10 mouse cellular contexts compared by ENCODE assay signal in the genomic region with DNA sequence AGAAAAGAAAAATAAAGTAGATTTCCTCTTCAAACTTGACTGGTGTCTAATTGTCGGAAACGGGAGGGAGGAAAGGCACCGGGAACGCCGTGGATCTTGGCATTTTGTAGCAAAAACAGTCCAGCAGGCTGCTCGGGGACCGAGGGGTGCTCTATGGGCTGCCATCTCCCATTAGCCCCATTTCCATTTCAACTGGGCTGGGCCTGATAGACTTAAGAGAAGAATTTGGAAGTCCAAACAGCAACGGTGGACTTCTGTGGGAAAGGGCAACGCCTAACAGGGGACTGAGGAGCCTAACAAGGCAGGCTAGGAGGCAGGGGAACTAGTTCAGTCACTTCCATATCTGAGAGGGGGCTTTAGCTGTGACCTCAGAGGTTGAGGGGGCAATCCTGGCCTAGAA. TPM values are rescaled to one million over a fixed set of nuclear protein-coding genes. Genes with fewer than 3 reads are reported as not detected.
DNase-seq lines count a peak whose midpoint lies in the region; ATAC-seq lines count a peak whose summit lies in the region.
"Had no signal": no experiment of that assay in that cellular context is flagged by ENCODE, and none has a peak within 500 bp of the region (broad histone marks: within the 10 kb centered on the region; RNA-seq: fewer than 3 reads in every experiment).

No protein-coding gene starts in this region.

- no peaks in the 10 kb centered on the region for H3K9me3 ChIP-seq in heart, embryonic 16.5 days (replicated peaks; ENCODE audit: control insufficient read depth, low read length)
- H3K9me3 ChIP-seq in embryonic facial prominence, embryonic 10.5 days: no peaks in the 10 kb centered on the region
- H3K9me3 ChIP-seq in hindbrain, embryonic 15.5 days: no peaks in the 10 kb centered on the region
- H3K9me3 ChIP-seq in midbrain, embryonic 11.5 days (ENCODE audit: control insufficient read depth, low read length): no peaks in the 10 kb centered on the region

- no peak overlapping the region for H3K27ac ChIP-seq in heart, embryonic 16.5 days (ENCODE audit: low read length)
- H3K27ac ChIP-seq in embryonic facial prominence, embryonic 10.5 days (replicated peaks): no peak overlapping the region
- H3K27ac ChIP-seq in hindbrain, embryonic 15.5 days (replicated peaks): no peak overlapping the region
- no peak overlapping the region for H3K27ac ChIP-seq in midbrain, embryonic 11.5 days (ENCODE audit: low read depth, low read length)

- no peak for DNase-seq in heart, adult 9 months (ENCODE audit: low spot score in 2 of 2)
- peak; percentile 35 for DNase-seq in embryonic facial prominence, embryonic 10.5 days (ENCODE audit: low spot score)
- DNase-seq in midbrain, embryonic 11.5 days (ENCODE audit: low spot score, missing footprints): peak; percentile 91
- no peak for DNase-seq in adrenal gland, postnatal 4 days (ENCODE audit: low spot score in 2 of 2)
- DNase-seq in spleen, postnatal 10 days (ENCODE audit: low spot score in 2 of 2): no peak
- no peak for DNase-seq in gastrocnemius, adult 18-20 months (ENCODE audit: low spot score)

- 10% methylated on average over 9 of the region's 9 CpGs for WGBS in heart, embryonic 16.5 days
- 3% methylated on average over 9 of the region's 9 CpGs for WGBS in embryonic facial prominence, embryonic 10.5 days
- 5% methylated on average over 9 of the region's 9 CpGs for WGBS in hindbrain, embryonic 15.5 days
- WGBS in midbrain, embryonic 11.5 days: 2% methylated on average over 9 of the region's 9 CpGs

- H3K27me3 ChIP-seq in heart, embryonic 16.5 days (ENCODE audit: control insufficient read depth, insufficient read depth, low read length): peaks cover 68% of the 10 kb centered on the region
- H3K27me3 ChIP-seq in embryonic facial prominence, embryonic 10.5 days (replicated peaks; ENCODE audit: low read depth, poor library complexity, severe bottlenecking): peaks cover 94% of the 10 kb centered on the region
- peaks cover 71% of the 10 kb centered on the region for H3K27me3 ChIP-seq in hindbrain, embryonic 15.5 days
- H3K27me3 ChIP-seq in midbrain, embryonic 11.5 days (ENCODE audit: control insufficient read depth, insufficient read depth, low read length): peaks cover 69% of the 10 kb centered on the region

- H3K4me3 ChIP-seq in heart, embryonic 16.5 days (ENCODE audit: low read length): peak overlapping the region; percentile 44
- H3K4me3 ChIP-seq in embryonic facial prominence, embryonic 10.5 days: peak overlapping the region; percentile 32
- H3K4me3 ChIP-seq in hindbrain, embryonic 15.5 days: peak overlapping the region; percentile 30
- H3K4me3 ChIP-seq in midbrain, embryonic 11.5 days (ENCODE audit: low read depth, low read length): no peak overlapping the region

- H3K4me2 ChIP-seq in heart, embryonic 16.5 days (ENCODE audit: low read depth, low read length): peak overlapping the region; percentile 58
- peak overlapping the region; percentile 55 for H3K4me2 ChIP-seq in hindbrain, embryonic 15.5 days
- H3K4me2 ChIP-seq in midbrain, embryonic 11.5 days: no peak overlapping the region

- H3K36me3 ChIP-seq in heart, embryonic 16.5 days (ENCODE audit: control insufficient read depth, insufficient read depth): no peaks in the 10 kb centered on the region
- H3K36me3 ChIP-seq in embryonic facial prominence, embryonic 10.5 days (replicated peaks): no peaks in the 10 kb centered on the region
- H3K36me3 ChIP-seq in hindbrain, embryonic 15.5 days: no peaks in the 10 kb centered on the region
- H3K36me3 ChIP-seq in midbrain, embryonic 11.5 days (ENCODE audit: control insufficient read depth, insufficient read depth, low read length): no peaks in the 10 kb centered on the region; the same call in 1 of the 2 replicates

- H3K9ac ChIP-seq in heart, embryonic 16.5 days (ENCODE audit: low read length): no peak overlapping the region
- no peak overlapping the region for H3K9ac ChIP-seq in hindbrain, embryonic 15.5 days
- H3K9ac ChIP-seq in midbrain, embryonic 11.5 days (ENCODE audit: low read length): no peak overlapping the region

- peaks cover 15% of the 10 kb centered on the region for H3K4me1 ChIP-seq in heart, embryonic 16.5 days (ENCODE audit: control insufficient read depth, insufficient read depth, low read length)
- H3K4me1 ChIP-seq in embryonic facial prominence, embryonic 10.5 days: peaks cover 31% of the 10 kb centered on the region
- H3K4me1 ChIP-seq in hindbrain, embryonic 15.5 days (replicated peaks): peaks cover 32% of the 10 kb centered on the region
- H3K4me1 ChIP-seq in midbrain, embryonic 11.5 days (ENCODE audit: control insufficient read depth, insufficient read depth, low read length): peaks cover 13% of the 10 kb centered on the region

- no peak for ATAC-seq in heart, embryonic 16.5 days (replicated peaks; ENCODE audit: extremely low read depth, insufficient read depth, low FRiP score)
- no peak for ATAC-seq in hindbrain, embryonic 15.5 days (ENCODE audit: low FRiP score, low read depth)
- no peak for ATAC-seq in midbrain, embryonic 11.5 days (ENCODE audit: low FRiP score)

RNA-seq across cellular contexts. Expression of gene Oxt, which starts 1.0 kb away (rescaled TPM):
- polyA plus RNA-seq in heart, embryonic 16.5 days (2015; fragmentation: Nextera tagmentation; extraction: Ambion mirVana): not detected in 2 replicates
- not detected in 2 replicates for polyA plus RNA-seq in embryonic facial prominence, embryonic 10.5 days (2016; fragmentation: Nextera tagmentation; extraction: Ambion mirVana)
- polyA plus RNA-seq in hindbrain, embryonic 15.5 days (2015; fragmentation: Nextera tagmentation; extraction: Ambion mirVana): 0.42 TPM in 1 of 2 replicates, not detected in the other
- not detected in 2 replicates for polyA plus RNA-seq in midbrain, embryonic 11.5 days (2014; fragmentation: Nextera tagmentation; extraction: Ambion mirVana)
- not detected for total RNA-seq in adrenal gland, postnatal 4 days (2021)
- not detected for total RNA-seq in gastrocnemius, adult 18-20 months (2021)
- total RNA-seq: adrenal gland, postnatal 10 days; granulocyte monocyte progenitor cell, adult 5-6 weeks had no signal

RNA-seq across cellular contexts. Expression of gene Avp, which starts 5.3 kb away (rescaled TPM):
- 0.37 TPM in 1 of 2 replicates, not detected in the other for polyA plus RNA-seq in heart, embryonic 16.5 days (2015; fragmentation: Nextera tagmentation; extraction: Ambion mirVana)
- polyA plus RNA-seq in embryonic facial prominence, embryonic 10.5 days (2016; fragmentation: Nextera tagmentation; extraction: Ambion mirVana): not detected in 2 replicates
- not detected in 2 replicates for polyA plus RNA-seq in hindbrain, embryonic 15.5 days (2015; fragmentation: Nextera tagmentation; extraction: Ambion mirVana)
- not detected in 2 replicates for polyA plus RNA-seq in midbrain, embryonic 11.5 days (2014; fragmentation: Nextera tagmentation; extraction: Ambion mirVana)
- not detected for total RNA-seq in adrenal gland, postnatal 4 days (2021)
- total RNA-seq in gastrocnemius, adult 18-20 months (2021): not detected
- total RNA-seq: adrenal gland, postnatal 10 days; granulocyte monocyte progenitor cell, adult 5-6 weeks had no signal

RNA-seq across cellular contexts. Expression of gene Mrps26, which starts 13.5 kb away (rescaled TPM):
- 71.6 and 78.7 TPM in 2 replicates for polyA plus RNA-seq in heart, embryonic 16.5 days (2015; fragmentation: Nextera tagmentation; extraction: Ambion mirVana)
- 83.7 and 86.4 TPM in 2 replicates for polyA plus RNA-seq in embryonic facial prominence, embryonic 10.5 days (2016; fragmentation: Nextera tagmentation; extraction: Ambion mirVana)
- polyA plus RNA-seq in hindbrain, embryonic 15.5 days (2015; fragmentation: Nextera tagmentation; extraction: Ambion mirVana): 100 and 106 TPM in 2 replicates
- polyA plus RNA-seq in midbrain, embryonic 11.5 days (2014; fragmentation: Nextera tagmentation; extraction: Ambion mirVana): 75.2 and 78.6 TPM in 2 replicates
- total RNA-seq in adrenal gland, postnatal 4 days (2021): 10 to 100 TPM; 72.2 to 73.0 TPM
- total RNA-seq in gastrocnemius, adult 18-20 months (2021): 10 to 100 TPM; 45.8 to 46.0 TPM

RNA-seq across cellular contexts. Expression of gene Fastkd5, which starts 52.8 kb away (rescaled TPM):
- polyA plus RNA-seq in heart, embryonic 16.5 days (2015; fragmentation: Nextera tagmentation; extraction: Ambion mirVana): 13.3 and 13.9 TPM in 2 replicates
- polyA plus RNA-seq in embryonic facial prominence, embryonic 10.5 days (2016; fragmentation: Nextera tagmentation; extraction: Ambion mirVana): 23.3 and 25.5 TPM in 2 replicates
- 9.5 and 11.4 TPM in 2 replicates for polyA plus RNA-seq in hindbrain, embryonic 15.5 days (2015; fragmentation: Nextera tagmentation; extraction: Ambion mirVana)
- polyA plus RNA-seq in midbrain, embryonic 11.5 days (2014; fragmentation: Nextera tagmentation; extraction: Ambion mirVana): 19.7 and 23.3 TPM in 2 replicates
- total RNA-seq in adrenal gland, postnatal 4 days (2021): 10 to 100 TPM in 1 of 2 experiments, 1 to 10 TPM in 1; 9.6 to 10.3 TPM
- 1 to 10 TPM; 5.8 to 6.2 TPM for total RNA-seq in gastrocnemius, adult 18-20 months (2021)

RNA-seq across cellular contexts. Expression of gene Ubox5, which starts 52.8 kb away (rescaled TPM):
- polyA plus RNA-seq in heart, embryonic 16.5 days (2015; fragmentation: Nextera tagmentation; extraction: Ambion mirVana): 6.5 and 8.2 TPM in 2 replicates
- polyA plus RNA-seq in embryonic facial prominence, embryonic 10.5 days (2016; fragmentation: Nextera tagmentation; extraction: Ambion mirVana): 21.3 and 21.6 TPM in 2 replicates
- 9.0 and 10.0 TPM in 2 replicates for polyA plus RNA-seq in hindbrain, embryonic 15.5 days (2015; fragmentation: Nextera tagmentation; extraction: Ambion mirVana)
- polyA plus RNA-seq in midbrain, embryonic 11.5 days (2014; fragmentation: Nextera tagmentation; extraction: Ambion mirVana): 16.6 and 18.4 TPM in 2 replicates
- 10 to 100 TPM in 1 of 2 experiments, 1 to 10 TPM in 1; 9.1 to 10.3 TPM for total RNA-seq in adrenal gland, postnatal 4 days (2021)
- 1 to 10 TPM; 5.2 TPM for total RNA-seq in gastrocnemius, adult 18-20 months (2021)

Comparison
In these comparisons a context has a peak if more than half of its experiments do, and no peak if none do; other contexts are left out.
1. DNase-seq: peak in embryonic facial prominence, embryonic 10.5 days (single experiment) and midbrain, embryonic 11.5 days (single experiment); none in heart, adult 9 months (0 of 2), adrenal gland, postnatal 4 days (0 of 2), spleen, postnatal 10 days (0 of 2) and gastrocnemius, adult 18-20 months (single experiment).